8 mouse cellular contexts compared by ENCODE assay signal in the genomic region with DNA sequence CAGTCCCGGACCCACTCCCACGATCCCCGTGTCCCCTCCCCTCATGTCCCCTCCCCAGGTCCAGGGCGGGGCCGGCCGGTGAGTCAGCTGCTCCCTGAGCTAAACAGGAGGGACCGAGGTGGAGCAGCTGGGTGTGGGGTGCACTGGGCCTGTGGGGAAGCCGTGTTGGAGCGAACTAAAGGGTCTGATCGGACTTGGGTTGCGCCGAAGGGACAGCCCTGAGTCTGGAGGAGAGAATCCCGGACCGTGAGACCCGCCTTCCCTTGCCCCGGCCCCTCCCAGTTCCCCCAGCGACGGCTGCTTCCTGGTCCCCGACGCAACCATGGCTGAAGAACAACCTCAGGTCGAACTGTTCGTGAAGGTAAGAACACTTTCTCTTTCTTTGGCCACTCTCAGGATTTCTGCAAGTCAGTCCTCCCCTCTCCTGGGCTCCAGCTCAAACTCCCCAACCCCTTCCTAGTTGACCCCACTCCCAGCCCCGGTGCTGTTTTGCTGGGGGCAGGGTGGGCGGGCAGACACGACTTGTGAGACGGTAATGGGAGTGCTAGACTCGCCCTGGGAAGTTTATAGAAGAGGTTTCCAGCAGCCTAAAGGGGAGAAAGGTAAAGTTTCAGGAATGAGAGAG. TPM values are rescaled to one million over a fixed set of nuclear protein-coding genes. Genes with fewer than 3 reads are reported as not detected.
DNase-seq lines count a peak whose midpoint lies in the region; ATAC-seq and TF ChIP-seq lines count a peak whose summit lies in the region.

No protein-coding gene starts in this region.

- peak overlapping the region; percentile 86 for H3K4me3 ChIP-seq in bone marrow macrophage, adult 2 months (ENCODE audit: insufficient read depth, low read length)
- peak overlapping the region; percentile 43 for H3K4me3 ChIP-seq in hindbrain, embryonic 13.5 days
- H3K4me3 ChIP-seq in liver, embryonic 11.5 days (ENCODE audit: low read depth, low read length): peak overlapping the region; percentile 81
- H3K4me3 ChIP-seq in myocyte: peak overlapping the region; percentile 96

- TF ChIP-seq POLR2A in bone marrow macrophage, adult 2 months (IDR thresholded peaks at IDR 0.05; ENCODE audit: borderline replicate concordance, low read depth, low read length): no peak; the same call in 1 of the 2 replicates
- peak; percentile 88 for TF ChIP-seq POLR2A in myocyte (IDR thresholded peaks at IDR 0.05; ENCODE audit: insufficient read length, low read depth)

- no peak for TF ChIP-seq CTCF in bone marrow macrophage, adult 2 months (IDR thresholded peaks at IDR 0.05; ENCODE audit: low read depth, low read length)

- peak overlapping the region; percentile 1 for H3ac ChIP-seq in myocyte (ENCODE audit: control insufficient read depth, insufficient read length)

- H3K27ac ChIP-seq in bone marrow macrophage, adult 2 months (ENCODE audit: insufficient read depth, low read depth, low read length): peak overlapping the region; percentile 99
- peak overlapping the region; percentile 89 for H3K27ac ChIP-seq in hindbrain, embryonic 13.5 days
- H3K27ac ChIP-seq in liver, embryonic 11.5 days (ENCODE audit: low read depth, low read length): peak overlapping the region; percentile 87

- peak; percentile 72 for DNase-seq in MN1 (ENCODE audit: low spot score)
- DNase-seq in forelimb bud, embryonic 11.5 days (ENCODE audit: low read depth, low spot score): peak; percentile 46
- peak; percentile 82 for DNase-seq in liver, embryonic 11.5 days (ENCODE audit: low spot score)
- DNase-seq in testis, postnatal 10 days (ENCODE audit: low spot score): peak; percentile 86
- DNase-seq in left cerebral cortex, postnatal 25 days (ENCODE audit: low spot score in 2 of 2): no peak

- no peaks in the 10 kb centered on the region for H3K27me3 ChIP-seq in hindbrain, embryonic 13.5 days
- H3K27me3 ChIP-seq in liver, embryonic 11.5 days (replicated peaks; ENCODE audit: control insufficient read depth, insufficient read depth, low read length): no peaks in the 10 kb centered on the region
- H3K27me3 ChIP-seq in myocyte (ENCODE audit: control insufficient read depth, insufficient read depth, insufficient read length): no peaks in the 10 kb centered on the region

- H3K4me1 ChIP-seq in bone marrow macrophage, adult 2 months (ENCODE audit: control insufficient read depth, insufficient read depth, low read length): peaks cover 38% of the 10 kb centered on the region
- peaks cover 47% of the 10 kb centered on the region for H3K4me1 ChIP-seq in hindbrain, embryonic 13.5 days (replicated peaks)
- peaks cover 49% of the 10 kb centered on the region for H3K4me1 ChIP-seq in liver, embryonic 11.5 days (replicated peaks; ENCODE audit: control insufficient read depth, insufficient read depth, low read length)

- intact Hi-C loops in left cerebral cortex, postnatal 25 days (cut with DNase I): no loop called here

- no peaks in the 10 kb centered on the region; the same call in 1 of the 2 replicates for H3K9me3 ChIP-seq in hindbrain, embryonic 13.5 days
- no peaks in the 10 kb centered on the region for H3K9me3 ChIP-seq in liver, embryonic 11.5 days (ENCODE audit: control insufficient read depth, low read length)

- H3K9ac ChIP-seq in hindbrain, embryonic 13.5 days: peak overlapping the region; percentile 74
- H3K9ac ChIP-seq in liver, embryonic 11.5 days (ENCODE audit: low read depth, low read length): peak overlapping the region; percentile 86

- under 1% methylated on average over 27 of the region's 27 CpGs for WGBS in hindbrain, embryonic 13.5 days
- WGBS in liver, embryonic 11.5 days: under 1% methylated on average over 27 of the region's 27 CpGs

- peaks cover 47% of the 10 kb centered on the region for H3K79me2 ChIP-seq in myocyte (ENCODE audit: control insufficient read depth, insufficient read depth)

- ATAC-seq in hindbrain, embryonic 13.5 days (ENCODE audit: low FRiP score): no peak
- ATAC-seq in liver, embryonic 11.5 days (replicated peaks; ENCODE audit: low FRiP score): peak; percentile 14

- H3K4me2 ChIP-seq in hindbrain, embryonic 13.5 days: peak overlapping the region; percentile 61
- H3K4me2 ChIP-seq in liver, embryonic 11.5 days: peak overlapping the region; percentile 99
- peak overlapping the region; percentile 86 for H3K4me2 ChIP-seq in myocyte (ENCODE audit: low read depth)

- H3K36me3 ChIP-seq in hindbrain, embryonic 13.5 days: peaks cover 7% of the 10 kb centered on the region
- peaks cover 22% of the 10 kb centered on the region for H3K36me3 ChIP-seq in liver, embryonic 11.5 days (ENCODE audit: control insufficient read depth, insufficient read depth, low read length)
- peaks cover 28% of the 10 kb centered on the region for H3K36me3 ChIP-seq in myocyte (ENCODE audit: control insufficient read depth, insufficient read depth)

TF ChIP-seq in myocyte, 11 proteins besides CTCF, POLR2A, EP300 and RAD21:
- TF ChIP-seq POLR2AphosphoS2 (IDR thresholded peaks at IDR 0.05; ENCODE audit: insufficient read length, low read depth): peak; percentile 89
- TF ChIP-seq MYOG (IDR thresholded peaks at IDR 0.05; ENCODE audit: control insufficient read depth in 1 of 3, insufficient read depth in 1 of 3, insufficient read length in 2 of 3, low read depth in 2 of 3): peak in 2 of 3 experiments; percentile 40 to 68
- no peak for TF ChIP-seq USF1 (IDR thresholded peaks at IDR 0.05; ENCODE audit: low read depth)
- TF ChIP-seq MYOD1 (IDR thresholded peaks at IDR 0.05; ENCODE audit: control insufficient read depth in 1 of 3, insufficient read length in 2 of 3, low read depth in 2 of 3): peak in 2 of 3 experiments; percentile 25 to 63

RNA-seq across cellular contexts. Expression of gene Clic1, which starts 0.5 kb away (rescaled TPM):
- 357 and 381 TPM in 2 replicates for polyA plus RNA-seq in bone marrow macrophage, adult 2 months (2012; ENCODE audit: insufficient read depth, insufficient read length, missing spikeins)
- polyA plus RNA-seq in hindbrain, embryonic 13.5 days (2015; fragmentation: Nextera tagmentation; extraction: Ambion mirVana): 100 and 102 TPM in 2 replicates
- polyA plus RNA-seq in liver, embryonic 11.5 days (2014; fragmentation: Nextera tagmentation; extraction: Ambion mirVana): 118 and 134 TPM in 2 replicates
- 412 TPM for polyA plus RNA-seq in myocyte (2012; fragmentation: generic; extraction: Trizol)
- 10 to 100 TPM in 1 of 2 experiments, 1 to 10 TPM in 1; 9.9 to 11.6 TPM for total RNA-seq in left cerebral cortex, postnatal 25 days (2021)

RNA-seq across cellular contexts. Expression of gene Msh5, which starts 3.7 kb away (rescaled TPM):
- 2.4 and 3.2 TPM in 2 replicates for polyA plus RNA-seq in bone marrow macrophage, adult 2 months (2012; ENCODE audit: insufficient read depth, insufficient read length, missing spikeins)
- polyA plus RNA-seq in hindbrain, embryonic 13.5 days (2015; fragmentation: Nextera tagmentation; extraction: Ambion mirVana): 2.7 and 3.5 TPM in 2 replicates
- polyA plus RNA-seq in liver, embryonic 11.5 days (2014; fragmentation: Nextera tagmentation; extraction: Ambion mirVana): 3.8 and 4.7 TPM in 2 replicates
- 2.1 TPM for polyA plus RNA-seq in myocyte (2012; fragmentation: generic; extraction: Trizol)
- under 1 TPM; 0.76 to 0.96 TPM for total RNA-seq in left cerebral cortex, postnatal 25 days (2021)

RNA-seq across cellular contexts. Expression of gene Ddah2, which starts 8.6 kb away (rescaled TPM):
- polyA plus RNA-seq in bone marrow macrophage, adult 2 months (2012; ENCODE audit: insufficient read depth, insufficient read length, missing spikeins): 9.0 and 10.9 TPM in 2 replicates
- 420 and 426 TPM in 2 replicates for polyA plus RNA-seq in hindbrain, embryonic 13.5 days (2015; fragmentation: Nextera tagmentation; extraction: Ambion mirVana)
- 124 and 132 TPM in 2 replicates for polyA plus RNA-seq in liver, embryonic 11.5 days (2014; fragmentation: Nextera tagmentation; extraction: Ambion mirVana)
- polyA plus RNA-seq in myocyte (2012; fragmentation: generic; extraction: Trizol): 101 TPM
- 10 to 100 TPM; 12.1 to 12.5 TPM for total RNA-seq in left cerebral cortex, postnatal 25 days (2021)

RNA-seq across cellular contexts. Expression of gene Ly6g6c, which starts 14.9 kb away (rescaled TPM):
- polyA plus RNA-seq in bone marrow macrophage, adult 2 months (2012; ENCODE audit: insufficient read depth, insufficient read length, missing spikeins): not detected in 2 replicates
- not detected in 2 replicates for polyA plus RNA-seq in hindbrain, embryonic 13.5 days (2015; fragmentation: Nextera tagmentation; extraction: Ambion mirVana)
- polyA plus RNA-seq in liver, embryonic 11.5 days (2014; fragmentation: Nextera tagmentation; extraction: Ambion mirVana): 0.34 and 1.8 TPM in 2 replicates
- 0.18 TPM for polyA plus RNA-seq in myocyte (2012; fragmentation: generic; extraction: Trizol)
- total RNA-seq in left cerebral cortex, postnatal 25 days (2021): not detected

RNA-seq across cellular contexts. Expression of gene Mpig6b, which starts 15.7 kb away (rescaled TPM):
- polyA plus RNA-seq in bone marrow macrophage, adult 2 months (2012; ENCODE audit: insufficient read depth, insufficient read length, missing spikeins): not detected in 2 replicates
- polyA plus RNA-seq in hindbrain, embryonic 13.5 days (2015; fragmentation: Nextera tagmentation; extraction: Ambion mirVana): 0.25 and 0.31 TPM in 2 replicates
- polyA plus RNA-seq in liver, embryonic 11.5 days (2014; fragmentation: Nextera tagmentation; extraction: Ambion mirVana): 8.4 and 11.2 TPM in 2 replicates
- polyA plus RNA-seq in myocyte (2012; fragmentation: generic; extraction: Trizol): not detected
- total RNA-seq in left cerebral cortex, postnatal 25 days (2021): not detected

Comparison
In these comparisons a context has a peak if more than half of its experiments do, and no peak if none do; other contexts are left out.
1. DNase-seq: peak in MN1 (single experiment), forelimb bud, embryonic 11.5 days (single experiment), liver, embryonic 11.5 days (single experiment) and testis, postnatal 10 days (single experiment); none in left cerebral cortex, postnatal 25 days (0 of 2).
2. H3K4me3 ChIP-seq: peak in every context shown above with its lines; median percentile 96 in myocyte; 86 in bone marrow macrophage, adult 2 months; 81 in liver, embryonic 11.5 days; 43 in hindbrain, embryonic 13.5 days.
3. Peak in every context shown above with its lines, with median percentiles within 50 percentile points of each other: H3K27ac ChIP-seq and H3K4me2 ChIP-seq.